Mouse (Mus musculus): ENCODE measurements around the gene LTO1.

DNA sequence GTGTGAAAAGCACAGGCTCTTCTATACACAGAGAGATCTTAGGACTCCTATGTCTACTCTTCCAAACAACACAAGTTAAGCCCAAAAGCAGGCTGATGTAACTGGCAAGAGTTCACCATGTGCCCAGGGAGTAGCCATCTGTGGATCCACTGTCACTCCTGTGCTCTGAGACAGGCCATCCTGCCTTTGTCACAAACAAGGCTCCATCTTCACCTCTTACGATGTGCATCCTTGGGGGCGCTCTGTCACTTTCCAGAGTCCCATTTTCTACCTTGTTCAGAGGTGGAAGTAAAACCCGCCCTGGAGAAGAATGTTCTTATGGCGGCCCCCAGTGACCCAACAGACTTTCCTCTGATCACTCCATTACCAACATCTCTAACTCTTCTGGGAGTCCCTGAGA is 20.2 kb upstream of the LTO1 start:
- TF ChIP-seq GATA1 (IDR thresholded peaks at IDR 0.05; ENCODE audit: borderline replicate concordance, low read length), result no peak
- no peak for TF ChIP-seq FLI1 (IDR thresholded peaks at IDR 0.05; ENCODE audit: low read length)
